Mouse (Mus musculus) limb, embryonic 15.5 days (tissue): ENCODE results near the gene Ankrd60. TPM values are rescaled to one million over a fixed set of nuclear protein-coding genes. Genes with fewer than 3 reads are reported as not detected.

Experiments
- ATAC-seq: fragments of 200-750 bp; cut with Nextera tagmentation; 2 replicates; pipeline ENCODE4 v1.8.0; 2017; ENCODE audit warnings: low read depth, moderate TSS enrichment; ENCODE audit not compliant: insufficient number of reproducible peaks, low FRiP score, low TSS enrichment
- H3K27ac ChIP-seq: fragments of 300-500 bp; sonication (generic); 2 replicates; pipeline ENCODE4 v1.5.1; 2015; ENCODE audit warnings: moderate library complexity, mild to moderate bottlenecking, inconsistent platforms
- H3K27me3 ChIP-seq: fragments of 300-500 bp; sonication (generic); 2 replicates; pipeline ENCODE4 v1.6.1; 2015; ENCODE audit warnings: inconsistent platforms
- H3K36me3 ChIP-seq: fragments of 300-500 bp; sonication (generic); 2 replicates; pipeline ENCODE4 v1.6.1; 2015; ENCODE audit warnings: inconsistent platforms
- H3K4me1 ChIP-seq: fragments of 300-500 bp; sonication (generic); 2 replicates; pipeline ENCODE4 v1.6.1; 2015; ENCODE audit warnings: inconsistent platforms
- H3K4me2 ChIP-seq: fragments of 300-500 bp; sonication (generic); 2 replicates; pipeline ENCODE4 v1.6.1; 2015; ENCODE audit warnings: mild to moderate bottlenecking, inconsistent platforms
- H3K4me3 ChIP-seq: fragments of 300-500 bp; sonication (generic); 2 replicates; pipeline ENCODE4 v1.5.1; 2015; ENCODE audit warnings: mild to moderate bottlenecking, inconsistent platforms
- H3K9ac ChIP-seq: fragments of 300-500 bp; sonication (generic); 2 replicates; pipeline ENCODE4 v1.6.1; 2015; ENCODE audit warnings: inconsistent platforms
- H3K9me3 ChIP-seq: fragments of 300-500 bp; sonication (generic); 2 replicates; pipeline ENCODE4 v1.6.1; 2016; ENCODE audit warnings: inconsistent platforms
- WGBS: fragments of 180-500 bp; shearing (Covaris S2); methylation state at CpG from one replicate; pipeline ENCODE4 v1.1.7; 2015; 5-methylcytosine and 5-hydroxymethylcytosine counted together
- polyA plus RNA-seq: library from polyadenylated mRNA; unstranded; fragments of >200 nt; fragmentation: Nextera tagmentation; extraction: Ambion mirVana; gene quantifications from 2 replicates; pipeline ENCODE4 v1.2.1, GENCODE M21; 2015

Gene Ankrd60
- polyA plus RNA-seq, 1 experiment from 2014 or later: not detected

- no peak overlapping the region for H3K4me3 ChIP-seq
- no peak overlapping the region for H3K27ac ChIP-seq
- peaks cover 16% of the 10 kb centered on the region; the same call in 1 of the 2 replicates for H3K4me1 ChIP-seq
- WGBS: 50% methylated on average over 15 of the region's 15 CpGs
- H3K36me3 ChIP-seq: no peaks in the 10 kb centered on the region
- no peaks in the 10 kb centered on the region for H3K9me3 ChIP-seq
- H3K4me2 ChIP-seq: no peak overlapping the region
- ATAC-seq: no peak
- H3K27me3 ChIP-seq: peaks cover 11% of the 10 kb centered on the region; the same call in 1 of the 2 replicates
- H3K9ac ChIP-seq: no peak overlapping the region
Observed at GRCm38 (mm10) chr2:173539781-173540180, 38.4 kb downstream of the Ankrd60 start.

GRCm38 (mm10) chr2:173535886-173536285 lies 42.3 kb downstream of the Ankrd60 start:
- H3K4me2 ChIP-seq: no peak overlapping the region
- 0 out of 2 replicates have a peak, but pooled peaks cover 5% of the 10 kb centered on the region for H3K27me3 ChIP-seq
- WGBS: 88% methylated on average over 9 of the region's 9 CpGs
- no peaks in the 10 kb centered on the region for H3K36me3 ChIP-seq
- H3K9ac ChIP-seq: no peak overlapping the region
- H3K4me1 ChIP-seq: peaks cover 29% of the 10 kb centered on the region
- H3K27ac ChIP-seq: no peak overlapping the region
- H3K4me3 ChIP-seq: no peak overlapping the region
- no peaks in the 10 kb centered on the region for H3K9me3 ChIP-seq
- no peak for ATAC-seq

GRCm38 (mm10) chr2:173535390-173535789 lies 42.8 kb downstream of the Ankrd60 start:
- Histone ChIP-seq H3K27me3 (0 out of 2 replicates have a peak, but pooled peaks cover 7% of the 10 kb centered on the region), H3K4me3 (no peak overlapping the region), H3K9ac (no peak overlapping the region), H3K4me2 (no peak overlapping the region), H3K27ac (no peak overlapping the region), H3K9me3 (no peaks in the 10 kb centered on the region), H3K4me1 (peaks cover 27% of the 10 kb centered on the region), H3K36me3 (no peaks in the 10 kb centered on the region)
- ATAC-seq: no peak
- WGBS: 84% methylated on average over 18 of the region's 18 CpGs

GRCm38 (mm10) chr2:173534581-173534980 lies 43.6 kb downstream of the Ankrd60 start:
- peaks cover 19% of the 10 kb centered on the region for H3K4me1 ChIP-seq
- ATAC-seq: no peak
- no peaks in the 10 kb centered on the region for H3K9me3 ChIP-seq
- 0 out of 2 replicates have a peak, but pooled peaks cover 7% of the 10 kb centered on the region for H3K27me3 ChIP-seq
- no peaks in the 10 kb centered on the region for H3K36me3 ChIP-seq
- no peak overlapping the region for H3K4me3 ChIP-seq
- no peak overlapping the region for H3K27ac ChIP-seq
- no peak overlapping the region for H3K9ac ChIP-seq
- H3K4me2 ChIP-seq: no peak overlapping the region
- WGBS: 57% methylated on average over 7 of the region's 7 CpGs

- Histone ChIP-seq H3K4me2 (no peak overlapping the region), H3K9ac (no peak overlapping the region), H3K27ac (no peak overlapping the region), H3K4me3 (no peak overlapping the region), H3K36me3 (no peaks in the 10 kb centered on the region), H3K9me3 (no peaks in the 10 kb centered on the region), H3K4me1 (peaks cover 17% of the 10 kb centered on the region), H3K27me3 (0 out of 2 replicates have a peak, but pooled peaks cover 7% of the 10 kb centered on the region)
- WGBS: 24% methylated on average over 15 of the region's 15 CpGs
- no peak for ATAC-seq
Observed at GRCm38 (mm10) chr2:173532711-173533462, 45.3 kb downstream of the Ankrd60 start.

GRCm38 (mm10) chr2:173528493-173528892 lies 49.7 kb downstream of the Ankrd60 start:
- Histone ChIP-seq H3K9me3 (no peaks in the 10 kb centered on the region), H3K27ac (no peak overlapping the region), H3K4me1 (peaks cover 32% of the 10 kb centered on the region), H3K27me3 (0 out of 2 replicates have a peak, but pooled peaks cover 7% of the 10 kb centered on the region), H3K36me3 (no peaks in the 10 kb centered on the region), H3K4me2 (no peak overlapping the region), H3K9ac (no peak overlapping the region), H3K4me3 (no peak overlapping the region)
- 85% methylated on average over 3 of the region's 3 CpGs for WGBS
- no peak for ATAC-seq

- WGBS: 89% methylated on average over 18 of the region's 18 CpGs
Observed at GRCm38 (mm10) chr2:173522376-173522775, 55.8 kb downstream of the Ankrd60 start, which contains the start of gene 1700021F07Rik. 1700021F07Rik (plus strand) TSS chr2:173522586.

More at GRCm38 (mm10) chr2:173522376-173522775, 55.8 kb downstream of the Ankrd60 start, which contains the start of gene 1700021F07Rik:
- no peak within 1 kb of the TSS for H3K27ac ChIP-seq
- H3K4me3 ChIP-seq: no peak within 1 kb of the TSS
- H3K36me3 ChIP-seq: no peaks in the 10 kb centered on the region
- H3K4me1 ChIP-seq: peaks cover 19% of the 10 kb centered on the region
- H3K27me3 ChIP-seq: no peaks in the 10 kb centered on the region
- ATAC-seq: no peak
- H3K4me2 ChIP-seq: no peak within 1 kb of the TSS
- no peaks in the 10 kb centered on the region for H3K9me3 ChIP-seq
- no peak within 1 kb of the TSS for H3K9ac ChIP-seq

Other genes starting within 250 kb of the Ankrd60 start
- gene 1700021F07Rik, start 55.8 kb downstream of the Ankrd60 start, polyA plus RNA-seq: not detected in 2 replicates
- 43.0 and 45.5 TPM in 2 replicates for gene Rab22a, start 81.4 kb upstream of the Ankrd60 start, polyA plus RNA-seq
- not detected in 2 replicates for gene 1700010B08Rik, start 141.1 kb upstream of the Ankrd60 start, polyA plus RNA-seq
- gene Vapb, start 159.1 kb upstream of the Ankrd60 start, polyA plus RNA-seq: 10.3 and 15.7 TPM in 2 replicates